Mouse (Mus musculus): ENCODE measurements around the gene Smoc2. TPM values are rescaled to one million over a fixed set of nuclear protein-coding genes. Genes with fewer than 3 reads are reported as not detected.

Smoc2 gene
- polyA plus RNA-seq, 1 experiment from 2014 or later: 6.3 TPM

DNA sequence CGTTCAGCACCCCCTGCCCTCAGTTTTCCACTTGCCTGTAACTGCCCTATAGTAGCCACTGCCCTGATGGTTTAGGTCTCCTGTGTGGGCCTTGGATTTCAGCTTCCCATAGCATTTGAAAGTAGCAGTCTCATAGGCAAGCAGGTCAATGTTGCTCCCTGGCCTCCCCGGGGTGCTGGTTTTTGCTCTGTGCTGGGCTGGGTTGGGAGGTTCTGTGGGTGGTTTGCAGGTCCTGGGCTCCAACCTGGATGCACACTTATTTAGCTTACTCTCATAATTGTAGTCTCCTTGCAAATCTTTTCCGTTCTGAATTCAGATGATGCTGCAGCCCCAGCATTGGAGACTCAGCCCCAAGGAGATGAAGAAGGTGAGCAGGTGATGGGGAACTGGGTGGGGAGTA is 67.6 kb downstream of the Smoc2 start:
- Histone ChIP-seq H3K27ac (ENCODE audit: low read depth, low read length) (no peak overlapping the region), H3K4me2 (ENCODE audit: low read depth, low read length) (no peak overlapping the region), H3K4me1 (ENCODE audit: control insufficient read depth, insufficient read depth, low read length) (no peaks in the 10 kb centered on the region), H3K9ac (replicated peaks; ENCODE audit: low read depth, low read length) (no peak overlapping the region), H3K27me3 (ENCODE audit: control insufficient read depth, insufficient read depth, low read length) (no peaks in the 10 kb centered on the region), H3K36me3 (ENCODE audit: control insufficient read depth, insufficient read depth, low read length) (no peaks in the 10 kb centered on the region), H3K9me3 (ENCODE audit: control insufficient read depth, low read length) (no peaks in the 10 kb centered on the region), H3K4me3 (ENCODE audit: low read depth, low read length) (no peak overlapping the region)
- WGBS: 85% methylated on average over 3 of the region's 3 CpGs
- no peak for ATAC-seq (ENCODE audit: low read depth)

DNA sequence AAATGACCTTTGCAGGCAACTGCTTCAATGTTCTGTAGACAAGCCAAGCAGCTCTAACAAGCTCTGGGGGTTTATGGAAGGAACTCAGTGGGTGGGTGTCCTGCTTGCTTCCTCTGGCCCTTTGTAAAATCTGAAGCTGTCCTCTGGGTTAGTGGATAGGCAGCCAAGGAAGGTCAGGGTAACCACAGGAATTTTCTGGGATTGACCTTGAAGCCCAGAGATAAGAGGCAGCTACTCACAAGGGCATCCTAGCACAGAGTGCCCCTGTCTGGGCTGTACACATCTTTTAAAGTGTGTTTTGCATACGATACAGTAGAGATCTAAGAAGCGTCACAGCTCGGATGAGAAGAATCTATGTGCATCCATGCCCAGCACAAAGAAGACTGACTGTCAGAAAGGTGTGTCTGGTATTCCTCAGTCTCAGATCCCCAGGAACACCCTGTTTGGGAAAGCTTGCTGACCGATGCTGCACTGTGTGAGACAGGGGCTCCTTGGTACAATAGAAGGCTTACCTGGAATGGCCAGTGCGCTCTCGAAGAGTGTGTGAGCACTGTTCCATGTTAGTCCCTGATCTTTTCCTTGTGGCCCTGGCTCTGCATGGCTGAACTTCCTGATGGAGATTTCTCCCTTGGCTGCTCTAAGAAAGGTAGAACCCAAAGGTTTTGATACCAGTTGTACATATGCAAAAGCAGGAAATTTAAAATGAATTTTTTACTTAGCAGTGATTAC is 69.9 kb downstream of the Smoc2 start:
- H3K4me1 ChIP-seq (ENCODE audit: control insufficient read depth, insufficient read depth, low read length): no peaks in the 10 kb centered on the region
- no peak overlapping the region for H3K4me3 ChIP-seq (ENCODE audit: low read depth, low read length)
- ATAC-seq (ENCODE audit: low read depth): no peak
- no peaks in the 10 kb centered on the region for H3K36me3 ChIP-seq (ENCODE audit: control insufficient read depth, insufficient read depth, low read length)
- no peak overlapping the region for H3K4me2 ChIP-seq (ENCODE audit: low read depth, low read length)
- H3K9me3 ChIP-seq (ENCODE audit: control insufficient read depth, low read length): no peaks in the 10 kb centered on the region
- WGBS: 91% methylated on average over 6 of the region's 6 CpGs
- H3K9ac ChIP-seq (replicated peaks; ENCODE audit: low read depth, low read length): no peak overlapping the region
- no peaks in the 10 kb centered on the region for H3K27me3 ChIP-seq (ENCODE audit: control insufficient read depth, insufficient read depth, low read length)
- no peak overlapping the region for H3K27ac ChIP-seq (ENCODE audit: low read depth, low read length)

DNA sequence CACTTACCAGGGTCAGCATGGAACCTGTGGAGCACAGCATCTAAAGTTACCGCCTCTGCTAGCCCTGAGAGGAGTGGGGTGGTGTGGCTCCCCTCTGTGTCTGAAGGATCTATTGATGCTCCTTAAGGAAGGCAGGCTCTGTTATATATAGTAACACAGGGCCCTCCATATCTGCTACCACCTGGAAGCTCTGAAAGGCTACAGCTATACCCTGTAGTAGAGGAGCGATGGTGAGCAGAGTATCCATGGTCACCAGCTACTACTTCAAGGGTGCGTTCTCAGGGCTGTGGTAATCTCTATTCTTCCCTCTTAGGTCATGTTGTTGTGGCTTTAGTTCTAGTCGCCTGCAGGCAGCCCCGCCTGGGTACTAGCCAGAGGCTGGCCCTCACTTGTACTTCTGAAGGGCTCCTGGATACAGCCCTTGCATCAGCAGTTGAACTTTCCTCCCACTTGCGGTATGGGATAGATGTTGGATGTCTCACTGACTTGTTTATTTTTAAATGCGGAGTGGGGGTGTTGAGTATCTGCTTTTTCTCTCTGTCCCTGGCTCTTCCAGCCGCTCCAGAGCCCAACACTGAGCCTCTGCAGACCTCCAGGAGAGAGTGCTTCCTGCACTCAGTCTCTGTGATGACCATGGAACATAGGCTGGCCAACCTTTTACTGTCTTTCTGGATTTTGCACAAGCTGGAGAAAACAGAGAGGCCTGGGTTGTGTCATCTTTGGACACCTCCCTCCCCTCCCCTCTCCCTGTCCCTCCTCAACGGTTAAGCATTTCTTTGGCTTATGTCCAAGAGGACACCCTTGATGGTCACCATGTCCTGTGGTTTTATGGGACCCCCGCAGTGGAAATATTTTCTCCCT is 74.1 kb downstream of the Smoc2 start:
- Histone ChIP-seq H3K27me3 (ENCODE audit: control insufficient read depth, insufficient read depth, low read length) (no peaks in the 10 kb centered on the region), H3K27ac (ENCODE audit: low read depth, low read length) (no peak overlapping the region), H3K4me3 (ENCODE audit: low read depth, low read length) (no peak overlapping the region), H3K4me1 (ENCODE audit: control insufficient read depth, insufficient read depth, low read length) (no peaks in the 10 kb centered on the region), H3K4me2 (ENCODE audit: low read depth, low read length) (no peak overlapping the region), H3K9me3 (ENCODE audit: control insufficient read depth, low read length) (no peaks in the 10 kb centered on the region), H3K9ac (replicated peaks; ENCODE audit: low read depth, low read length) (no peak overlapping the region), H3K36me3 (ENCODE audit: control insufficient read depth, insufficient read depth, low read length) (no peaks in the 10 kb centered on the region)
- WGBS: 89% methylated on average over 10 of the region's 10 CpGs
- ATAC-seq (ENCODE audit: low read depth): peak; percentile 28; the same call in 1 of the 2 replicates

DNA sequence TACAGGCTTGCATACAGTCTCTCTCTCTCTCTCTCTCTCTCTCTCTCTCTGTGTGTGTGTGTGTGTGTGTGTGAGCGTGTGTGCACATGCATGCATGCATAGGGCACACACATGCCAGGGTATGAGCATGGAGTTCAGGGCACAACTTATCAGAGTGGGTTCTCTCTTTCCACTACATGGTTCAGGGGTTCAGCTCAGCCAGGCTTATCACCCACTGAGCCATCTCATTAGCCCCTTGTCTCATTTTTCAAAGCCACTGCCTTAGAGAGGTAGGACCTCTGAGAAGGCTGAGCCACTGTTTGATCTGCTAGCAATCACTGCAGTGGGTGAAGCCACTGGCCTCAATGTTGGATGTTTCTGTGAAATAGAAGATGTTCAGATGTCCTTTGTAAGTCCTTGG is 82.2 kb downstream of the Smoc2 start:
- WGBS: 89% methylated on average over 1 of the region's 1 CpGs
- Histone ChIP-seq H3K9me3 (ENCODE audit: control insufficient read depth, low read length) (no peaks in the 10 kb centered on the region), H3K9ac (replicated peaks; ENCODE audit: low read depth, low read length) (no peak overlapping the region), H3K27me3 (ENCODE audit: control insufficient read depth, insufficient read depth, low read length) (no peaks in the 10 kb centered on the region), H3K36me3 (ENCODE audit: control insufficient read depth, insufficient read depth, low read length) (no peaks in the 10 kb centered on the region), H3K27ac (ENCODE audit: low read depth, low read length) (no peak overlapping the region), H3K4me2 (ENCODE audit: low read depth, low read length) (no peak overlapping the region), H3K4me1 (ENCODE audit: control insufficient read depth, insufficient read depth, low read length) (no peaks in the 10 kb centered on the region), H3K4me3 (ENCODE audit: low read depth, low read length) (no peak overlapping the region)
- no peak for ATAC-seq (ENCODE audit: low read depth)

DNA sequence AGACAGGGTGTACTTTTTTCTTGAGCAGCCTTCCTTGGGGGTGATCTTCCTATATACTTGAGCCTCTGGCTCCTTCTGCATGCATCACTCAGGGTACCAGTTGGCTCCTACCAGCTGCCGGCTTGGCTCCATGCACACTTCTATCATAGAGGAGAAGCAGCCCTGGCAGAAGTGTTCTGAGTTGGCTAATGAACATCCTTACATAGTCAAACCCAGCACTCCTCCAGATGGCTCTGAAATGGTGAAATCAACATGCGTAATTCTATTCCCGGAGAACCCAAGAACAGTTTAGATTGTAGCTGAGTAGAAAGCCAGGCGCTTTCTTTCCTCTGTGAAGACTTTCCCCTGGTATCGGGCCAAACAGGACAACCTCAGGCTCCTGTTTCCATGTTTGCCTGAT is 91.2 kb downstream of the Smoc2 start:
- no peak overlapping the region for H3K27ac ChIP-seq (ENCODE audit: low read depth, low read length)

DNA sequence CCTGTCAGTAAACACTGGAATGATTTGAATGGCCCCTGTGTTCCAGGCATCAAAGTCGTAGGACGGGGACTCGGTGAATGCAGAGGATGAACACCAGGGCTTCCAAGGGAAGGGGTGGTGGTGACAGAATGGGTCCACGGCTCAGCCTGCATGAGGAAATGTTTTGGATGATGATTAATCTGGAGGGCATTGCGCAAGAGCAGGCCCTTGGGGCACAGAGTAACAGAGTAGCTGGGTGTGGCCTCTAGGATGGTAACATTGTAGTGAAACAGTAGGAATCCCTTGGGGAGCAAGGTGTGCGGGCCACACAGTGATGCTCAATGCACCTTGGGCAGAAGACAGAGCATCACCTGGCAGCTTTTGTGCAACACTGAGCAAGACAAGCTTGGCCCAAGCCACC is 92.3 kb downstream of the Smoc2 start:
- Histone ChIP-seq H3K36me3 (ENCODE audit: control insufficient read depth, insufficient read depth, low read length) (no peaks in the 10 kb centered on the region), H3K9ac (replicated peaks; ENCODE audit: low read depth, low read length) (no peak overlapping the region), H3K27ac (ENCODE audit: low read depth, low read length) (no peak overlapping the region), H3K4me3 (ENCODE audit: low read depth, low read length) (no peak overlapping the region), H3K27me3 (ENCODE audit: control insufficient read depth, insufficient read depth, low read length) (no peaks in the 10 kb centered on the region), H3K9me3 (ENCODE audit: control insufficient read depth, low read length) (no peaks in the 10 kb centered on the region), H3K4me1 (ENCODE audit: control insufficient read depth, insufficient read depth, low read length) (peaks cover 7% of the 10 kb centered on the region; the same call in 1 of the 2 replicates), H3K4me2 (ENCODE audit: low read depth, low read length) (no peak overlapping the region)
- ATAC-seq (ENCODE audit: low read depth): no peak
- WGBS: 66% methylated on average over 6 of the region's 6 CpGs

More for the DNA sequence above, 91.2 kb downstream of the Smoc2 start:
- Histone ChIP-seq H3K4me3 (ENCODE audit: low read depth, low read length) (no peak overlapping the region), H3K9me3 (ENCODE audit: control insufficient read depth, low read length) (no peaks in the 10 kb centered on the region), H3K9ac (replicated peaks; ENCODE audit: low read depth, low read length) (no peak overlapping the region), H3K27me3 (ENCODE audit: control insufficient read depth, insufficient read depth, low read length) (no peaks in the 10 kb centered on the region), H3K4me1 (ENCODE audit: control insufficient read depth, insufficient read depth, low read length) (peaks cover 7% of the 10 kb centered on the region; the same call in 1 of the 2 replicates), H3K36me3 (ENCODE audit: control insufficient read depth, insufficient read depth, low read length) (no peaks in the 10 kb centered on the region), H3K4me2 (ENCODE audit: low read depth, low read length) (no peak overlapping the region)
- ATAC-seq (ENCODE audit: low read depth): no peak
- WGBS: 93% methylated on average over 5 of the region's 5 CpGs

DNA sequence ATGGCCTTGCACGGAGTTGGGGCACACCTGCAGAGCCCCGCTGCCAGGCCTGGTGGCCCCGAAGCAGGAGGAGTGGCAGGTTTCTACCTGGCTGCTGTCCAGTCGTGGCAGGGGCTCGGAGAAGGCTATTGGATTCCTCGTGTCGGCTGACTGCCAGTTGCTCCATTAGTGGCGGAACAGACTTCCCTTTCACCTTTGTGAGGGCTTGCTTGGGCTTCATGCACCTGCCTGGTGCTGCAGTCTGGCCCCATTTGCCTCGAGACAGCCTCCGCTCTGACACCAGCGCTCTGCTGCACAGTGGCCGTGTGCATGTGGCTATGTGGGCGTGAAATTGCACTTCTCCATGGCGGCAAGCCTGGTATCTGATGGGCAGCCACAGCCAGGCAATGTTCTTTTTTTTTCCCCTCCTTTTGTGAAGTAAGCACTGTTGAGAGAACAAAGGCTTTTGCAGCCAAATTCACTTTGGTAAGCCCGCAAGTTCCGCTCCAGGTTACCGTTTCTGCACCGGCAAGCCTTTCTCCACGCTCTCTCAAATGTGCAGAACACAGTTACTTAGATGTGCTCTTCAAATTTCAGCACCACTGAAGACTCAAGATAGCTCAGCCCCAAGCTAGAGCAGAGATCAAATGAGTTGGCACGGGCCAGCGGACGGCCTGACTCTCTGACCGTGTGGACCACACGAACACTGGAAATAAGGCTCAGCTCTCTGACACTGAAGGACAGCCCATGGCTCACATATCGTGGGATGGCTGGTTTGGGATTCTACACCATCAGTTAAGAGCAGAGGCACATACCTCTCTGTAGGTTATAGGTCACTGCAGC is 93.2 kb downstream of the Smoc2 start:
- peak; percentile 75 for ATAC-seq (ENCODE audit: low read depth)
- no peak overlapping the region for H3K9ac ChIP-seq (replicated peaks; ENCODE audit: low read depth, low read length)

DNA sequence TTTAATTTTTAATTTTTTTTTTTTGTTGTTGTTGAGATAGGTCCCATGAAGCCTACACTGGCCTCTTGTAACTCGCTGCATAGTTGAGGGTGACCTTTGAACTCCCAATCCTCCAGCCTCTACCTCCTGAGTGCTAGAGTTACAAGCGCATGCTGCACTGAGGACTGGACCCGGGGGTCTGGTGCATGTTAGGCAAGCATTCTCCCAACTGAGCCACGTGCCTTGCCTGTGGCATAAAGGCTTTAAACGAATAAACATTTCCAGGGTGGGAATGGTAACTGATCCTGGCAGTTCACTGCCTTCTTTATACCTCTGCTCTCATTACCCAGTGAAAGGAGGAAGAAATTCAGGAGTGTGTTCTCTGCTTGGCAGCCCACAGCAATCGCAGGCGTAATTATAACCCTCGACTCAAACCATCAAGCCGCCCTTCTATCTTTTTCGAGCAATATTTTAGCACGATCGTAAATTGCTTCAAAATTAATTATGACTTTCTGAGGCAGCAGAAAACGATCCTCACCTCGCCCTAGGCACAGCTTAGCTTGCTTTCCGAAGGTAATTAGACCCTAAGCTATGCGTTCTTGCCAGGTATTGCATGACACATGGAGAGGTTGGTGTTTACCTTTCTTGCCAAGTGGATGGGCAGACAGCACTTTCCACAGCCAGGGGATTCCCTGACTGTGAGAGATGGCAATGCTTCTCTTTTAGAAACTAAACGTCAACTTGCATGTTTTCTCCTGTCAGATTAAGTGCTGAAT is 99.6 kb downstream of the Smoc2 start:
- H3K27me3 ChIP-seq (ENCODE audit: control insufficient read depth, insufficient read depth, low read length): no peaks in the 10 kb centered on the region
- H3K9me3 ChIP-seq (ENCODE audit: control insufficient read depth, low read length): no peaks in the 10 kb centered on the region
- H3K27ac ChIP-seq (ENCODE audit: low read depth, low read length): no peak overlapping the region
- no peak overlapping the region for H3K4me2 ChIP-seq (ENCODE audit: low read depth, low read length)
- H3K4me1 ChIP-seq (ENCODE audit: control insufficient read depth, insufficient read depth, low read length): no peaks in the 10 kb centered on the region
- no peaks in the 10 kb centered on the region for H3K36me3 ChIP-seq (ENCODE audit: control insufficient read depth, insufficient read depth, low read length)
- H3K9ac ChIP-seq (replicated peaks; ENCODE audit: low read depth, low read length): no peak overlapping the region
- no peak overlapping the region for H3K4me3 ChIP-seq (ENCODE audit: low read depth, low read length)
- WGBS: 56% methylated on average over 17 of the region's 17 CpGs
- peak; percentile 68; the same call in 1 of the 2 replicates for ATAC-seq (ENCODE audit: low read depth)

More for the DNA sequence above, 93.2 kb downstream of the Smoc2 start:
- Histone ChIP-seq H3K4me2 (ENCODE audit: low read depth, low read length) (peak overlapping the region; percentile 27; the same call in 1 of the 2 replicates), H3K9me3 (ENCODE audit: control insufficient read depth, low read length) (no peaks in the 10 kb centered on the region), H3K4me3 (ENCODE audit: low read depth, low read length) (no peak overlapping the region), H3K36me3 (ENCODE audit: control insufficient read depth, insufficient read depth, low read length) (no peaks in the 10 kb centered on the region), H3K27ac (ENCODE audit: low read depth, low read length) (no peak overlapping the region), H3K4me1 (ENCODE audit: control insufficient read depth, insufficient read depth, low read length) (peaks cover 7% of the 10 kb centered on the region; the same call in 1 of the 2 replicates), H3K27me3 (ENCODE audit: control insufficient read depth, insufficient read depth, low read length) (no peaks in the 10 kb centered on the region)
- WGBS: 40% methylated on average over 25 of the region's 25 CpGs
